8 mouse cellular contexts compared by ENCODE assay signal in the genomic region with DNA sequence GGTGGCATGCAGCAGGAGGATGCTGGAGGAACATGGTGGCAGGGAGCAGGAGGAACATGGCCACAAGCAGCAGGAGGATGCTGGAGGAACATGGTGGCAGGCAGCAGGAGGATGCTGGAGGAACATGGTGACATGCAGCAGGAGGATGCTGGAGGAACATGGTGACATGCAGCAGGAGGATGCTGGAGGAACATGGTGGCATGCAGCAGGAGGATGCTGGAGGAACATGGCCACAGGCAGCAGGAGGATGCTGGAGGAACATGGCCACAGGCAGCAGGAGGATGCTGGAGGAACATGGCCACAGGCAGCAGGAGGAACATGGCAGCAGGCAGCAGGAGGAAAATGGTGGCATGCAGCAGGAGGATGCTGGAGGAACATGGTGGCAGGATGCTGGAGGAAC. TPM values are rescaled to one million over a fixed set of nuclear protein-coding genes. Genes with fewer than 3 reads are reported as not detected.
DNase-seq lines count a peak whose midpoint lies in the region.
"Not testable (repeated sequence)": the region's sequence is repeated elsewhere in the genome, so short reads cannot be mapped to it uniquely, and the experiment has no call there.

No protein-coding gene starts in this region.

- DNase-seq in CD8-positive naive resting alpha-beta T cell, adult 2 months (ENCODE audit: low read depth in 2 of 2, low spot score in 2 of 2), result peak; percentile 25 to 32
- peak; percentile 20 for DNase-seq in cerebellum, adult 9-11 months
- DNase-seq in gastrocnemius, postnatal 10 days, result peak; percentile 60
- DNase-seq in kidney, postnatal 10 days, result peak; percentile 65
- DNase-seq in left cerebral cortex, postnatal 4 days, result peak; percentile 36
- DNase-seq in ovary, adult 18-20 months (ENCODE audit: low spot score), result peak; percentile 59
- peak; percentile 65 to 88 for DNase-seq in spleen, postnatal 4 days (ENCODE audit: low spot score in 2 of 2)
- peak; percentile 63 for DNase-seq in urinary bladder, adult 2 months (ENCODE audit: low spot score)

- intact Hi-C loops in left cerebral cortex, postnatal 4 days (cut with DNase I), result not testable (repeated sequence)

RNA-seq across cellular contexts. Expression of gene Slc25a33, which starts 36.3 kb away (rescaled TPM):
- total RNA-seq in gastrocnemius, postnatal 10 days (2021), result 1 to 10 TPM; 7.2 to 9.5 TPM
- 10 to 100 TPM; 18.6 to 19.4 TPM for total RNA-seq in left cerebral cortex, postnatal 4 days (2021)
- 13.5 and 14.5 TPM in 2 replicates for polyA plus RNA-seq in urinary bladder, adult 2 months (2012; rRNA removed)

Comparison
In these comparisons a context has a peak if more than half of its experiments do, and no peak if none do; other contexts are left out.
1. Peak in every context shown above with its lines: DNase-seq.
2. DNase-seq: peak in every context shown above with its lines; median percentile 76 in spleen, postnatal 4 days; 65 in kidney, postnatal 10 days; 63 in urinary bladder, adult 2 months; 60 in gastrocnemius, postnatal 10 days; 59 in ovary, adult 18-20 months; 36 in left cerebral cortex, postnatal 4 days; 28 in CD8-positive naive resting alpha-beta T cell, adult 2 months; 20 in cerebellum, adult 9-11 months.